Mouse (Mus musculus) c-Kit-positive CD71-negative TER-119-negative erythroid progenitor cells, embryonic 14.5 days (primary cell): ENCODE results near the gene Zfp202.

ENCODE experiments used
- DNase-seq: peaks from one replicate; pipeline ENCODE4 v3.0.0-alpha.2; 2013; ENCODE audit warnings: low read depth

The Zfp202 gene

DNA sequence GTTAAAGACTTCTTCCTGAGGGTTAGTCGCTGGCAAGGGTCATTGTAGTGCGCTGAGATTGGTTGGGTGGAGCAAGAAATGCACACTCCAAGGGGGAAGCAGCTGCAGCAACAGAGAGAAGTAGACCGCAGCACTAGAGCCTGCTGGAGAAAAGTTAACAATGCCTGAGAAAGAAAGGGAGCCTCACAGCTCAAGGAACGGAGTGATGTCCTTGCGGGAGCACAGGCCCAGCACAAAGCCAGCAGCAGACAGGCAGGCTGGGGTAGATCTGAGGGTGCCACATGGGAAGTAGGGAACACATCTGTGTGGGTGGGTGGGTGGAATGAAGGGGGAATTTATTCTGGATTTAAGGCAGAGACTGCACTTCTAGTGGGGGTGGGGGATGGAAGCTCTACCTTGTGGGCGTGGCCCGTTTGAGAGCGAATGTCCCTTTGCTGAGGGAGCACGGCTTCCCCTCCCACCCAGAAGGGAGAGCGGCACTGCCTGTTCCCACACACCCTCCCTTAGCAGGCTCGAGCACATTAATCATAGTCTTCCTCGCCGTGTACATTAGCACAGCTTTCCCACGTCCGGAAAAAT, 49.2 kb downstream of the Zfp202 start:
- no peak for DNase-seq

- DNase-seq = no peak
Measured at GRCm38 (mm10) chr9:40241951-40242888, 50.1 kb downstream of the Zfp202 start.

DNA sequence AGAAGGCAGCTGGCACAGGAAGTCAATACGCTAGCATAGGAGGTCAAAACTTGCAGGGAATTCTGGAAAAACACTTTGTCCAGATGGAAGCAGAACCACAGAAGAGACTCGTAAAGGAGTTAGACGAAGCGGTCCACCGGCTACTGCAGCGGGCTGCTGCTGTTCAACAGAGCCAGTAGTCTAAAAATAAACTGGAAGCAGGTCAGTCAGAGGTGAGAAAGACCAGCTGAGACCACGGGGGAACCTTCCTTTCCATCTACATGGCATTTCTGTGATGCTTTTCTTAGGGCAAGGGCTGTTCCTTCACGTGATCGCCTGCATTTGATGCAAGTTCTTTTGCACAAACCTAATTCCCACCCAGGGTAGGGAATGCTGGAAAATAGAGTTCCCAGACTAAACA, 53.4 kb downstream of the Zfp202 start:
- DNase-seq = no peak

DNA sequence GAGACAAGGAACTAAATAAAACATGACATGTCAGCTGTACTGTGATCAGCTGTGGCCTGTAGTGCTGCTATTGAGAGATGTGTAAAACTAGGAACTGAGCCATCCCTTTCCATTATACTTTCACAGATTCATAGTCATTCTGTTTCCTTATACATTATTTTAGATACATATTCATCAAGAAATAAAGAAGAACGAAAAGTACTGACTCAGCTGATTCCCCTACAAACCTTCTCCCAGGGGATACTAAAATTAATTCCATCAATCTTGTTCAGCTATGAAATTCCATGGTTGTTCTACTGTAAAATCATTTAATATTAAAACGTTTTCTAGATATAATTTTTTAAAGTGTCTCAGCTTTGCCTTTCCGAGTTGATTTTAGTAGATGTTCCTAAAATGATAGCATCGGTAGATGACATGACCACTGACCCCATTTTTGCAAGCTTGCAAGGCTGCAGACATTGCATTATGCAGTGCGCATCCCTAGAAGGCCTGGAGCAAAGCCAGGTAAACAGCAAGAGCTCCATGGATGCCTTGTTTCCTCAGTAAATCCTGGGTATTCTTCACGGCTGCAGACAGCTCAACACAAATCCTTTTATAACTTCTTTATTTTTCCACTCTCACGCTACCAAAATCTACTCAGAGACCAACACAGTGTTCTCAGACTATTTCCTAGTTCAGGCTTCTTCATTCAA, 54.0 kb downstream of the Zfp202 start:
- no peak for DNase-seq

- DNase-seq = no peak
Measured at GRCm38 (mm10) chr9:40246702-40247101, 54.6 kb downstream of the Zfp202 start.

GRCm38 (mm10) chr9:40249106-40249505, 57.0 kb downstream of the Zfp202 start:
- no peak for DNase-seq

DNA sequence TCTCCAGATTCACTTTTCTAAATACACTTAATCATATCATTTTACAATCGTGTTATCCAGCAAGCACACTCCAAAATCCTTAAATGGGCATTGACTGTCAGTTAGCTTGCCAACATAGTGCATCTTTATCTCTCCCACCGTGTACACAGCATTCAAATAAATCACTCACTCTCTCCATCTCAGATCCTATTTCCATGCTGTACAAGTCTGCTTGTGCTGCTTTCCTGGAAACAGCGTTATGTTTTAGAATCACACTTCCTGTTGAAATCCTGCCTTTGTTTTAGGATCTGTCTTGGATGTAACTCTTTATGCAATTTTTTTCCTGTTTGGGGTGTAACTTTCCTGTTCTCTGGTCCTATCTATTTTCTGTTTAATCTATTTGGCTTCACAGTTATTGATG, 60.3 kb downstream of the Zfp202 start:
- no peak for DNase-seq
